In the genomic region with DNA sequence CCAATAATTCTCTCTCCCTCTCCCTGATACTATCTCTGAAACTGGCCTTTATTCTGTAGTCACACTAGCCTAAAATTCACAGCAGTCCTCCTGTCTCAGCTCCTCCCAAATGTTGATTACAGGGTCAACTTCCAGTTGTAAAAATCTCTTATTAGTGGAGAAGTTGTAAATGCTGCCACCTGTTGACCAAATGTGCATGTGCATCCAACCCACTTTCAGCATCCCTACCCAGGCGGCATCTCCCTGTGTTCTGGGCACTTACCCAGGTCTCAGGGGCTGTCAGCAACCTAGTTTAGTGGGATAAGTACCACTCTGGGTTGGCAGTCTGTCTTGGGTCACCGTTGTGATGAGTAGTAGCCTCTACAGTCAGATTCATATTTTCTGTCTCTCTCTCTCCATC, we compare ENCODE assay signal across 7 mouse cellular contexts. TPM values are rescaled to one million over a fixed set of nuclear protein-coding genes. Genes with fewer than 3 reads are reported as not detected.
DNase-seq lines count a peak whose midpoint lies in the region; ATAC-seq lines count a peak whose summit lies in the region.

No protein-coding gene starts in this region.

- H3K4me3 ChIP-seq in forebrain, embryonic 14.5 days (ENCODE audit: low read depth, low read length) = no peak overlapping the region
- H3K4me3 ChIP-seq in limb, embryonic 10.5 days = no peak overlapping the region

- peak; percentile 62 for ATAC-seq in CD4-positive, CD25-positive, alpha-beta regulatory T cell, adult 4 months
- peak; percentile 60; the same call in 1 of the 2 replicates for ATAC-seq in forebrain, embryonic 14.5 days

- no peak overlapping the region for H3K4me2 ChIP-seq in forebrain, embryonic 14.5 days (ENCODE audit: low read length)

- 50% methylated on average over 2 of the region's 2 CpGs for WGBS in forebrain, embryonic 14.5 days
- 59% methylated on average over 2 of the region's 2 CpGs for WGBS in limb, embryonic 10.5 days

- DNase-seq in B cell, adult 2 months = peak; percentile 45 to 46
- peak; percentile 28 for DNase-seq in c-Kit-positive CD71-positive TER-119-negative erythroid progenitor cells, embryonic 14.5 days (ENCODE audit: low read depth)
- peak; percentile 74 for DNase-seq in forebrain, embryonic 14.5 days (ENCODE audit: low spot score)
- DNase-seq in kidney, adult 8-10 months = peak; percentile 37 to 53
- DNase-seq in limb, embryonic 10.5 days (ENCODE audit: low spot score) = peak; percentile 43
- DNase-seq in retina, embryonic 14.5 days (ENCODE audit: low spot score) = peak; percentile 79

- H3K4me1 ChIP-seq in forebrain, embryonic 14.5 days (ENCODE audit: control insufficient read depth, insufficient read depth, low read length) = no peaks in the 10 kb centered on the region
- no peaks in the 10 kb centered on the region for H3K4me1 ChIP-seq in limb, embryonic 10.5 days

- no peak overlapping the region for H3K27ac ChIP-seq in forebrain, embryonic 14.5 days (ENCODE audit: low read depth, low read length)
- H3K27ac ChIP-seq in limb, embryonic 10.5 days = no peak overlapping the region

- no peaks in the 10 kb centered on the region for H3K36me3 ChIP-seq in forebrain, embryonic 14.5 days (ENCODE audit: control insufficient read depth, insufficient read depth, low read length)
- H3K36me3 ChIP-seq in limb, embryonic 10.5 days = peaks cover 19% of the 10 kb centered on the region

- no peaks in the 10 kb centered on the region for H3K27me3 ChIP-seq in forebrain, embryonic 14.5 days (replicated peaks; ENCODE audit: control insufficient read depth, insufficient read depth, low read length)
- no peaks in the 10 kb centered on the region for H3K27me3 ChIP-seq in limb, embryonic 10.5 days (ENCODE audit: low read depth, poor library complexity, severe bottlenecking)

- H3K9ac ChIP-seq in forebrain, embryonic 14.5 days (ENCODE audit: low read length) = no peak overlapping the region

- H3K9me3 ChIP-seq in forebrain, embryonic 14.5 days (replicated peaks; ENCODE audit: control insufficient read depth, low read length) = no peaks in the 10 kb centered on the region
- H3K9me3 ChIP-seq in limb, embryonic 10.5 days (replicated peaks) = no peaks in the 10 kb centered on the region

RNA-seq across cellular contexts. Expression of a gene that starts 38.1 kb away (rescaled TPM):
- polyA plus RNA-seq in CD4-positive, CD25-positive, alpha-beta regulatory T cell, adult 4 months (2017; shearing (Covaris generic)) = 1 to 10 TPM; 2.3 to 3.1 TPM
- 22.0 and 28.3 TPM in 2 replicates for polyA plus RNA-seq in forebrain, embryonic 14.5 days (2014; fragmentation: Nextera tagmentation; extraction: Ambion mirVana)
- 0.23 and 0.51 TPM in 2 replicates for polyA plus RNA-seq in limb, embryonic 10.5 days (2016; fragmentation: Nextera tagmentation; extraction: Ambion mirVana)

RNA-seq across cellular contexts. Expression of a gene that starts 39.3 kb away (rescaled TPM):
- under 1 TPM; 0.09 to 0.99 TPM for polyA plus RNA-seq in CD4-positive, CD25-positive, alpha-beta regulatory T cell, adult 4 months (2017; shearing (Covaris generic))
- polyA plus RNA-seq in forebrain, embryonic 14.5 days (2014; fragmentation: Nextera tagmentation; extraction: Ambion mirVana) = 2.9 and 4.6 TPM in 2 replicates
- 15.0 and 21.6 TPM in 2 replicates for polyA plus RNA-seq in limb, embryonic 10.5 days (2016; fragmentation: Nextera tagmentation; extraction: Ambion mirVana)

Comparison
In these comparisons a context has a peak if more than half of its experiments do, and no peak if none do; other contexts are left out.
1. DNase-seq: peak in every context shown above with its lines; median percentile 79 in retina, embryonic 14.5 days; 74 in forebrain, embryonic 14.5 days; 46 in B cell, adult 2 months; 45 in kidney, adult 8-10 months; 43 in limb, embryonic 10.5 days; 28 in c-Kit-positive CD71-positive TER-119-negative erythroid progenitor cells, embryonic 14.5 days.